Mouse (Mus musculus): ENCODE results near the gene Gtpbp2.

- no peak for TF ChIP-seq CTCF (IDR thresholded peaks at IDR 0.05; ENCODE audit: low read depth)
- no peak for TF ChIP-seq EP300 (optimal IDR thresholded peaks at IDR 0.05)
Measured at GRCm38 (mm10) chr17:46138563-46139236, 22.1 kb upstream of the Gtpbp2 start.

Measured in stomach, postnatal 0 days (tissue).